ENCODE assay signal across 26 mouse cellular contexts in the genomic region with DNA sequence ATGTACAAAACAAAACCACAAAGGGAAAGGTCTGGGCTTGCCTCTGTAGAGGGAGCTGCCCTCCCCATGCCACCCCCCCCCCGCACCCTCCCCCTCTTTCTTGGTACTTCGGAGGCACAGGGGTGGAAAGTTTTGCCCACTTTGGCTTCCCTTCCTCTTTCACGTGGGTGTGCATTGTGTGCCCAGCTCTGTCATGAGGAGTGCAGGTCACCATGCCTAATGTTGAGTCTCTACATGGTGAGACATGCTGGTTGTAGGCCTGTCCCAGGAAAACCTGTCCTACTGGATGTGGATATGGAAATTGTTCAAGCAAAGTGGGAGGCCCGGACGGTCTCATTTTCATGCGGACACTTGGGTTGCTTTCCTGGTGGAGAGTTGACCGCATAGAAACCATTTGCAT.
DNase-seq lines count a peak whose midpoint lies in the region; ATAC-seq and TF ChIP-seq lines count a peak whose summit lies in the region.
"Had no signal": no experiment of that assay in that cellular context is flagged by ENCODE, and none has a peak within 500 bp of the region (broad histone marks: within the 10 kb centered on the region; RNA-seq: fewer than 3 reads in every experiment).

No protein-coding gene starts in this region.

- H3K4me1 ChIP-seq in CH12.LX (ENCODE audit: control insufficient read depth in 1 of 2, insufficient read depth in 2 of 2), result peaks cover 12 to 41% of the 10 kb centered on the region in 2 experiments
- no peaks in the 10 kb centered on the region for H3K4me1 ChIP-seq in stomach, embryonic 15.5 days
- H3K4me1 ChIP-seq in heart, embryonic 11.5 days (ENCODE audit: control insufficient read depth, insufficient read depth, low read length), result no peaks in the 10 kb centered on the region
- H3K4me1 ChIP-seq: forebrain, embryonic 10.5 days; forebrain, embryonic 13.5 days; heart, embryonic 10.5 days; hindbrain, embryonic 12.5 days; hindbrain, embryonic 15.5 days had no signal

- H3K9me3 ChIP-seq in CH12.LX (replicated peaks; ENCODE audit: low read length), result no peaks in the 10 kb centered on the region
- no peaks in the 10 kb centered on the region for H3K9me3 ChIP-seq in stomach, embryonic 15.5 days
- no peaks in the 10 kb centered on the region for H3K9me3 ChIP-seq in heart, embryonic 11.5 days (replicated peaks; ENCODE audit: control insufficient read depth, low read length)
- H3K9me3 ChIP-seq: forebrain, embryonic 10.5 days; forebrain, embryonic 13.5 days; heart, embryonic 10.5 days; hindbrain, embryonic 12.5 days; hindbrain, embryonic 15.5 days had no signal

- H3K79me2 ChIP-seq in CH12.LX (replicated peaks; ENCODE audit: control insufficient read depth, extremely low read depth, insufficient read depth, poor library complexity, severe bottlenecking), result no peaks in the 10 kb centered on the region

- ATAC-seq in stomach, embryonic 15.5 days (ENCODE audit: insufficient read depth, low FRiP score, low read depth), result peak; percentile 47; the same call in 1 of the 2 replicates
- ATAC-seq in heart, embryonic 11.5 days (replicated peaks; ENCODE audit: insufficient number of reproducible peaks, low FRiP score, low TSS enrichment), result no peak
- ATAC-seq: forebrain, embryonic 13.5 days; forebrain, embryonic 16.5 days; intestine, postnatal 0 days; Patski had no signal

- no peaks in the 10 kb centered on the region for H3K27me3 ChIP-seq in CH12.LX (replicated peaks)
- H3K27me3 ChIP-seq in stomach, embryonic 15.5 days (replicated peaks), result no peaks in the 10 kb centered on the region
- no peaks in the 10 kb centered on the region for H3K27me3 ChIP-seq in heart, embryonic 11.5 days (ENCODE audit: control insufficient read depth, insufficient read depth, low read length)
- H3K27me3 ChIP-seq: forebrain, embryonic 13.5 days; hindbrain, embryonic 12.5 days; hindbrain, embryonic 15.5 days; Patski had no signal

- 0 out of 2 replicates have a peak overlapping the region, but pooled peaks have one; percentile 25 for H3K4me2 ChIP-seq in CH12.LX (ENCODE audit: insufficient read depth, low read depth, poor library complexity, severe bottlenecking)
- H3K4me2 ChIP-seq in stomach, embryonic 15.5 days, result no peak overlapping the region
- H3K4me2 ChIP-seq in heart, embryonic 11.5 days, result no peak overlapping the region
- H3K4me2 ChIP-seq: forebrain, embryonic 13.5 days; hindbrain, embryonic 12.5 days; hindbrain, embryonic 15.5 days had no signal

- intact Hi-C loops in gastrocnemius, postnatal 14 days (cut with DNase I; ENCODE audit: low total_unique reads), result no loop called here

- no peak for TF ChIP-seq CTCF in CH12.LX (conservative IDR thresholded peaks at IDR 0.05 in 1 of 2, IDR thresholded peaks at IDR 0.05 in 1 of 2; ENCODE audit: low read depth in 2 of 2, low read length in 2 of 2)

- no peak for TF ChIP-seq RAD21 in CH12.LX (IDR thresholded peaks at IDR 0.05; ENCODE audit: low read depth, low read length)

- no peak for TF ChIP-seq EP300 in CH12.LX (IDR thresholded peaks at IDR 0.05; ENCODE audit: low read length)

- no peaks in the 10 kb centered on the region for H3K36me3 ChIP-seq in CH12.LX (replicated peaks in 1 of 2; ENCODE audit: control insufficient read depth in 1 of 2, insufficient read depth in 1 of 2, low read length in 1 of 2)
- H3K36me3 ChIP-seq in stomach, embryonic 15.5 days, result no peaks in the 10 kb centered on the region
- H3K36me3 ChIP-seq in heart, embryonic 11.5 days (ENCODE audit: control insufficient read depth, insufficient read depth, low read length), result no peaks in the 10 kb centered on the region
- H3K36me3 ChIP-seq: forebrain, embryonic 10.5 days; G1E; heart, embryonic 10.5 days; hindbrain, embryonic 12.5 days; hindbrain, embryonic 15.5 days had no signal

- H3K4me3 ChIP-seq in CH12.LX (replicated peaks in 1 of 3; ENCODE audit: low read depth in 2 of 3, low read length in 2 of 3, poor library complexity in 1 of 3), result peak overlapping the region in 1 of 3 experiments; percentile 9
- H3K4me3 ChIP-seq in stomach, embryonic 15.5 days (replicated peaks), result no peak overlapping the region
- no peak overlapping the region for H3K4me3 ChIP-seq in heart, embryonic 11.5 days (ENCODE audit: low read depth, low read length)
- H3K4me3 ChIP-seq: erythroblast, embryonic 14.5 days; forebrain, embryonic 10.5 days; forebrain, embryonic 13.5 days; heart, adult 2 months; heart, embryonic 10.5 days; hindbrain, embryonic 12.5 days; hindbrain, embryonic 15.5 days had no signal

- no peak overlapping the region for H3K27ac ChIP-seq in CH12.LX (ENCODE audit: insufficient read depth, low read depth)
- H3K27ac ChIP-seq in stomach, embryonic 15.5 days, result no peak overlapping the region
- no peak overlapping the region for H3K27ac ChIP-seq in heart, embryonic 11.5 days (ENCODE audit: low read depth, low read length)
- H3K27ac ChIP-seq: forebrain, embryonic 10.5 days; forebrain, embryonic 13.5 days; heart, adult 2 months; heart, embryonic 10.5 days; hindbrain, embryonic 12.5 days; hindbrain, embryonic 15.5 days had no signal

- H3K9ac ChIP-seq in CH12.LX (ENCODE audit: insufficient read depth, low read depth), result no peak overlapping the region
- no peak overlapping the region for H3K9ac ChIP-seq in stomach, embryonic 15.5 days
- H3K9ac ChIP-seq in heart, embryonic 11.5 days (ENCODE audit: low read depth, low read length), result no peak overlapping the region
- H3K9ac ChIP-seq: forebrain, embryonic 13.5 days; hindbrain, embryonic 12.5 days; hindbrain, embryonic 15.5 days had no signal

- 86% methylated on average over 7 of the region's 7 CpGs for whole genome bisulfite sequencing in stomach, embryonic 15.5 days
- 78% methylated on average over 7 of the region's 7 CpGs for WGBS in heart, embryonic 11.5 days (ENCODE audit: insufficient replicate concordance)

- DNase-seq in A20 (ENCODE audit: low read depth, low spot score), result peak; percentile 7
- peak; percentile 49 for DNase-seq in CH12.LX (ENCODE audit: extremely low read depth)
- DNase-seq in gonadal fat pad, adult 2 months (ENCODE audit: low read depth), result peak; percentile 52
- DNase-seq in gastrocnemius, postnatal 14 days, result no peak
- no peak for DNase-seq in cerebellum, adult 9-11 months
- no peak for DNase-seq in cerebellum, adult 9-10 months
- DNase-seq: adrenal gland, postnatal 10 days; adrenal gland, postnatal 36 days; cerebellum, adult 18-20 months; cerebellum, postnatal 10 days; cerebellum, postnatal 36 days; embryo, embryonic 11 days; gastrocnemius, postnatal 36 days; heart, adult 2 months had no signal

- in situ Hi-C loops in CH12.LX (cut with MboI; ENCODE audit: low pct_ligation_motif_present, low pct_unique_long_range_greater_than_20kb, low sequenced_read_pairs), result no loop called here

- TF ChIP-seq POLR2A in CH12.LX (IDR thresholded peaks at IDR 0.05; ENCODE audit: low read depth, low read length), result no peak; the same call in 1 of the 2 replicates

- dilution Hi-C loops in CH12.LX (cut with MboI; ENCODE audit: extremely low pct_ligation_motif_present, extremely low pct_unique_long_range_greater_than_20kb, low sequenced_read_pairs), result no loop called here

TF ChIP-seq in CH12.LX, 34 proteins besides CTCF, POLR2A, EP300 and RAD21:
- 0 out of 2 replicates have a peak, but pooled peaks have one; percentile 9 for TF ChIP-seq MAX (IDR thresholded peaks at IDR 0.05; ENCODE audit: low read length)
- no peak for TF ChIP-seq ELF1 (IDR thresholded peaks at IDR 0.05; ENCODE audit: low read depth, low read length)
- 0 out of 2 replicates have a peak, but pooled peaks have one; percentile 18 for TF ChIP-seq CHD2 (IDR thresholded peaks at IDR 0.05; ENCODE audit: low read length)
- TF ChIP-seq ZKSCAN1 (IDR thresholded peaks at IDR 0.05; ENCODE audit: borderline replicate concordance, low read depth, low read length), result no peak
- TF ChIP-seq BHLHE40 (IDR thresholded peaks at IDR 0.05; ENCODE audit: low read depth, low read length), result 0 out of 2 replicates have a peak, but pooled peaks have one; percentile 27

Comparison
In these comparisons a context has a peak if more than half of its experiments do, and no peak if none do; other contexts are left out.
1. DNase-seq: peak in A20 (single experiment), CH12.LX (single experiment) and gonadal fat pad, adult 2 months (single experiment); none in gastrocnemius, postnatal 14 days (single experiment), cerebellum, adult 9-11 months (single experiment) and cerebellum, adult 9-10 months (single experiment).